Mouse (Mus musculus): ENCODE data around the gene Gm13285.

GRCm38 (mm10) chr4:88749926-88750325, 49.5 kb upstream of the Gm13285 start:
- TF ChIP-seq CTCF (conservative IDR thresholded peaks at IDR 0.05; ENCODE audit: low read length), result no peak
- no peak for TF ChIP-seq POU5F1 (IDR thresholded peaks at IDR 0.05; ENCODE audit: borderline replicate concordance, low read length)
